Mouse (Mus musculus) ovary, postnatal 14 days (tissue): ENCODE data around the gene Col18a1.

ENCODE experiments used
- DNase-seq: peaks from one replicate; pipeline ENCODE4 v3.0.0; 2022; ENCODE audit warnings: low spot score

The Col18a1 gene

DNA sequence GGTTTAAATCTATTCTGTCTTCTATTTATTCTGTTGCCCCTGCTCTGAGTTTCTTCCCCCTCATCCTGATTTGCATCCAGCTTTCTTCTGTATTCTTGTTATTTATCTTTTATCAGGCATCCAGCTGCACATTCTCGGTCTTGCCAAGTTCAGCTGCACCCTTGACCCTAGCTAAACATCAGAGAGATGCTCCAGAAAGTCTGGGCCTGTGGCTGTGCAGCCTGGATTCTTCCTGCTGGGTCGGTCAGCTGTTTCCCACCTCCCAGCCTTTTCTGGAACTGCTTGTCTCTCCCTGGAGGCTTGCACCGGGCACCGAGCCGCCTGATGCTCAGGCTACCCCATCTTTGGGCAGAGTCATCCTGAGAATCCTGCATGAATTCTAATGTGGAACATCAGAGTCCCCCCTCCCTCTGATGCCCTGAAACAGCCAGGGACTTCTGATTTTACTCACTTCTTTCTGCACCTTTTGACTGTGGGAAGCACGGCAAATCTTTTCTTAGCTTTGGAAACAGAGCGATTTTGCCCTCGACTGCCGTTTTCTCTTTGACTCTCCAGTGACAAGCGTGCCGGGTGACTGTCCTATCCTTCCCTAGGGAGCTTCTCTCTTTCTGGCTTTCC, 103.8 kb downstream of the Col18a1 start:
- peak; percentile 33 for DNase-seq

DNA sequence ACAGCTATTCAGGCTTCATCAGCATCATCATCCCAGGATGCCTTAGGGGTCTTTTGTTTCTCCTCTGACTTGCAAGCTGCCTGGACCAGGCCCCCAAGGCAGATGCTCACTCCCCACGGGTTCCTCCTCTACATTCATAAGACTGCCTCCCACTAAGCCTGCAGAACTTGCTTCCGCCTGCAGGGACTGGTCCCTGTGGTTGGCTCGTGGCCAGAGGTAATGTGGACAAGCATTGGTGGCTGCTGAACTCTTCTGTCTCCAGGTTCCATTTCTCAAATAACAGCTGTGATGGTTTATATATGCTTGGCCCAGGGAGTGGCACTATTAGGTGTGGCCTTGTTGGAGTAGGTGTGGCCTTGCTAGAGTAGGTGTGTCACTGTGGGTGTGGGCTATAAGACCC, 104.9 kb downstream of the Col18a1 start:
- DNase-seq: no peak

DNA sequence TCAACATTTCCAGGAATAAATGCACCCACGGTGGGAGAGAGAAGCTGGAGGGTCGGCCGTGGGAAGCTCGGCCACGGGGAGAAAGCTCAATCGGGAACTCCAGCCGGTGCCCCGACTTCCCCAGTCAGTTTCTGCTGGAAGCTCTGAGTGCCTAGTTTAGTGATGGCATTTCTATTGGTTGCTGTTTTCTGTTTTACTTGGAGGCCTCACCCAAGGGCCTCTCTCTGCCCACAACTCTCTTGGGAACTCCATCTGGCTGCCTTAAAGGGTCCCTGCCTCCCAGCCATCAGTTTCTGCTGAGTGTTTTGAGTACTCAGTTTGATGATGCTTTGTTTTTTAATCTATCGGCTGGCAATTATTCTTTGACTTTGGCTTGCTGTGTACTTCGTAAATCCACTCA, 109.6 kb downstream of the Col18a1 start:
- DNase-seq: no peak

DNA sequence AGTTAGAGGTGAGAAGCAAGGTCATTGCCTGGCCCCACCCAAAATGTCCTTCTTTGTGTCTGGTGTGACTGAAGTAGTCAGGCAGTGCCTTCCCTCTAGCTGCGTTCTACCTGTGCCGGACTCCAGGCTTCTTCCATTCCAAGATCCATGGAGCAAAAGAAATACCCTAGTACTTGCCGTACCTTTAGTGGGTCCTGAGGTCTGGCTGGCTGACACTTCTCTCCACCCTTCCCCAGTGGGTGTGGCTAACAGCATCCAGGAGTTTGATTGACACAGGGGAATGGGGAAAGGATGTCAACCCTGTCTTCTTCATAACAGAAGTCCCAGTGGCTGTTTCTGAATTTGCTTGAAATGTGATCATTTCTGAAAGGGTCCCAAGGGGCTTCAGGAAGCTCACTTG, 117.7 kb downstream of the Col18a1 start:
- no peak for DNase-seq

- no peak for DNase-seq
Observed at GRCm38 (mm10) chr10:77048196-77048595, 118.2 kb downstream of the Col18a1 start.

- no peak for DNase-seq
Observed at GRCm38 (mm10) chr10:77038579-77039174, 127.7 kb downstream of the Col18a1 start.

GRCm38 (mm10) chr10:77035487-77035886, 130.9 kb downstream of the Col18a1 start:
- no peak for DNase-seq

DNA sequence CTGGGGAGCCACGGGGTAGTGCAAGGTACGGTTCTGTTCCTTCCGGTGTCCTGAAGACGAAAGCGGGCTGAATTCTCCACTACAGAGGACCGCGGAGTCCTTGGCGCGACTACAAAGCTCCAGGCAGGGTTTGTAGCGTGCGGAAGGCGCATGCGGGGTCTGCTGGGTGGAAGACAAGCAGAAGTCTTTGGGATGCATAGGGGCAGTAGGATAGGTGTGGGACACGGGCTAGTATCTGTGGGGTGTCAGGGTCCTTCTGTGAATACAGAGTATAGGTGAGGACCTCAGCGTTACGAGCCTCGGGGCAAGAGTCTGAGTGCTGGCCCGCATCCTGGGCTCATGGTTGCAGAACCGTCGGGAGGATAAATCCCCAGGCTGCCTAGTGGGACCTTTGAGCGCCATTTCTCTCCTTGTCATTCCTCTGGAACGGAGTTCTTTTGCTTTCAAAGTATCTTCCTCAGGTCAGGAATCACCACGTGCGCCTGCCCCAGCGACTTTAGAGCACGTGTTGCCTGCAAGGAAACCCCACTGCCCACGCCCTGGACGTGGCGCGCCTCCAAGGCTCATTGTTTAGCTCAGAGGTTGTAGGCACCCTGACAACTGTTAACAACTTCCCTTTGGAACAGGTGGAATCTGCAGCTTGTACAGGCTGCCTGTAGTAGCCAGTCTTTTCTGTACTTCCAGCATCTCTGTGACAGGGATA, 132.9 kb downstream of the Col18a1 start:
- DNase-seq: peak; percentile 60

DNA sequence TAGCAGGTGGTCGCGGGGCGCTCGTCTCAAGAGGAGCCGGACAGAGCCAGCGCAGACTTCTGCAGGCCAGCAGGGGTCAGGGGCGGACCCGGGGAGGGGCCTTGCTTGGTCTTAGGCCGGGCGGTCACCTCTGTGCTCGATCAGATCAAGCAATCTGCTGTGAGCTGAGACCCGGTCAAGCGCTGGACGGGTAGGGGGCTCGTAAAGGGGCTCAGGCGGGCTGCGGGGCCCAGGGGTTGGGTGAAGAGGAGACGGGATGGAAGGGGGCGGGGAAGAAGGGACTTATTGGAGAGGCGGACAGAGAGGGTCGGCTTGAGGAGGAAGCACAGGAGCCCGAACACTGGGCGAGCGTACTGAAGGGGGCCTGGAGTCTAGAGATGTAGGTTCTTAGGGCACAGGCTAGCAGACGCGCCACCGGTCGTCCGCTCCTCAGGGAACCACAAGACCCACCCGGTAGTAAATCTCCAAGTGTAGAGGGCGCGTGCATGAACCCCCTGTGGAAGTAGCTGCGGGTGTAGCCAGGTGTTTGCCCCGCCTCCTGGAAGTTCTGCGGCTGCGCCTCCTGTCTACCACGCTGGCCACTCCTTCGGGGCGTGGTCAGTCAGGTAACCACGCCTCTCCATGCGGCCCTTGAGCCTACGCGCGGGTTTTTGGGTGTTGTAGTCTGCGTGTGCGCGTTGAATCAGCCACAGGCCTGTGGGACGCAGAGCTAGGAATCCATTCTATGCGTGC, 133.6 kb downstream of the Col18a1 start:
- peak; percentile 87 for DNase-seq

- no peak for DNase-seq
Observed at GRCm38 (mm10) chr10:77031768-77032375, 134.5 kb downstream of the Col18a1 start, which contains the start of gene Slc19a1. Slc19a1 (plus strand) TSS chr10:77032241.

- DNase-seq: no peak
Observed at GRCm38 (mm10) chr10:77030666-77031065, 135.7 kb downstream of the Col18a1 start.

DNA sequence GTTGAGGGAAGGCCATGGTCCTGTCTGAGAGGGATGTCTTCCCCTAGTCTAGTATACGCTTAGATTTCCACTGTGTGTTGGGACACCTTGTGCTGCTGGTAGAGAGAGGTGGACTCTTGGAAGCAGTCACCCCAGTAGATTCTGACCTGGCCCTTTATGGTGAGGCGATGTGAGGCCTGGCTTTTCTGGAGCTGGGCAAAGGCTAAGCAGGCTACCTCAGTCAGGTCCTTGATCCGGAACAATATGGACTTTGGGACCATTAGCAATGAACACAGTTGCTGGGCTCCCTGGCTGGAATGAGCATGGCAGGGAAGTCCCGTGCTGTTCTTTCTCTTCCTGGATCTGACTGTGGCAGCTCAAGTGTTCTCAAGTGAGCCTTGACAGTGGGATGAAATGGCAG, 136.6 kb downstream of the Col18a1 start:
- DNase-seq: no peak

- DNase-seq: no peak
Observed at GRCm38 (mm10) chr10:77028782-77029296, 137.5 kb downstream of the Col18a1 start.

DNA sequence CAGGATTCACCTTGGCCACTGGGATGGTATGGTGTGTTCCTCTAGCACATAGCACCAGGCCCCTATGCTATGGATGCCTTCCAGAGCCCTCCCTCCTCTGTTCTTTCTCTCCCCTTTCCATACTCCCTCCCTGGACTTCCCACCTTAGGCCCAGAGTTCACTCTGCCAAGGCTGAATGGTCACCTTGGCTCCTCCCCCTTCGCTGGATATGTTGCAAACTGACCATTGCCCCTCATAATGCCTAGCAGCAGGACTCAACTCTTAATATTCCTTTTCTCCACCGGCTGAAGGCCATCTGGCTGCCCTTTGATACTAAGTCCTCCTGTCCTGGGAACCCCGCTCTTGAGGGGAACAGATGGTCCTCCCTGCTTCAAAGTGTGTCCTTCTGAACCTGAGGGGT, 139.4 kb downstream of the Col18a1 start:
- DNase-seq: no peak

DNA sequence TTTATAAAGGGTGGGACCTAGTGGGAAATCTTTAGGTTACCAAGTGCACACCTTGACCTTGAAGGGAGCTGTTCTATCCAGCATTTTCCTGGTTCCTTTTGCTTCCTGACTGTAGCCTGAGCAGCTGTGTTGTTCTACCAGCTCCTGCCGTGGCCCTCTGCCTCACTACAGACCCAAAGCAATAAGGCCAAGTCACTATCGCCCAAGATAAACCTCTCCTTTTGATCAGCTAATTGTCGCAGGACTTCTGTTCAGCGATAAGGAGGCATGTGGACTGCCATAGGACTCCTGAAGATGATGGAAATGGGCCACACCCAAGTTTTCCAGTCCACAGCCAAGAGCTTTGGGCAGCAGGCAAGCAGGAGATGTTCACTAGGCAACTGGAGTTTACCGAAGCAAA, 142.1 kb downstream of the Col18a1 start:
- DNase-seq: no peak

DNA sequence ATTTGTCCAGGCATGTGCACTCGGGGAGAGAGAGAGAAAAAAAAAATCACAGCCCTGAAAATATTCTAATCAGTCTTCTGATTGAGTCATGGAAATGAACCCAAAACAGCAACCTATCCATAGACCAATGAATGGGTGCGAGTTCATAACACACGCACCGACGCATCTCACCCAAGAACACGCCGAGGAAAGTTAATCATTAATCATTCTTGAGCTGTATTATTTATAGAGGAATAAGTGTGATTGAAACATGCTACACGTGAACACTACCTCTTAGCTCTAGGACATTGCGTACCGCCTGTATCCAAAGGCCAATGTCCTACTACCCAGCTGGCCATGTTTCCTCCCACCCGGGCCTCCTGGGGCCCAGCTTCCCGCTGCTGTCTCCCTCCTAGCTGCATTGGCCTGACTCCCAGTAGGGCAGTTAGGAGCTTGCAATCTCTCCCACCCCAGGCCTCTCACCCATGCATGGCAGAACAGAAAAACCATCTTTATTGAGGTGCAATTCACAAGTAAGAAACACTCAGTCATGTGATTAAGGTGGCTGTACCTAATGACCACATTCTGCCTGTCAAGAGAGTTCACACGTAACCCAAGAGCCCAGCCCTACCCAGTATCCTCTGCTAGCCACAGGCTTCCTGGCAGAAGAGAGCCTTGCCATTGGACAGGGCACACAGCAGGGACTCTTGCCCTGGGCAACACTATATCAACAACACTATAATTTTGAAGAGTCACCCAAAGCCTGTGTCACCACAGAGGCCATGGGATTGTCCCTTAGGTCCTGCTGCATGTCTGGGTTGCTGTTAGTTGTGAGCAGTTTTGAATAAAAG, 143.8 kb downstream of the Col18a1 start:
- no peak for DNase-seq

DNA sequence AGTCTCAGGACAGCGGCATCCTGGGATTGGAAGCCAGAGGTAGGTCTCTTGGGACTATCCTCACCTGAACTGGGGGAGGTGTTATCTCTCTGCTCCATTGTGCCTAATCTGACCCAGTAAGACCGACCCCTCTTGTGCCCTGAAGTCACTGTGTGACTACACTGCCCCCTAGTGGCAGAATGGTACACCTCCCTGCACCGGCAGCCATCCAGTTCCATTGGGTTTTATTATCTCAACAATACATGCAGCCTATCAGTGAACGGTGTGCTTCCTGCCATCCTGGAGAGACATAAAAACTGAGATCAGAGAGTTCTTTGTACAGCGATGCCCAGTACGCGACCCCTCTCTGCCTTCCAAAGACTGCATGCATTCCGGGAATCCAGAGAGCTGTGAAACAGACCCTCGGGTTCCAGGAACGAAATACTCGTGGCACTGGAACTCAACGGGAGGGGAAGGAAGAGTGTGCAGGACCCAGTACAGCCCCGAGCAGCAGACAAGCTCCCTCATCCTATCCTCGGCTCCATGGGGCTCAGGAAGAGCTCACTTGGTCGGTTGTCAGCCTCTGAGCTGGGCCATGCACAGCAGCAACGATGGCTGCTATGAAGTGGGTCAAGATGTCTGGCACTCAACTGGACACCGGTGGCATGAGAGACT, 144.8 kb downstream of the Col18a1 start:
- DNase-seq: peak; percentile 81

- no peak for DNase-seq
Observed at GRCm38 (mm10) chr10:77017662-77018061, 148.7 kb downstream of the Col18a1 start.

- no peak for DNase-seq
Observed at GRCm38 (mm10) chr10:77017061-77017460, 149.3 kb downstream of the Col18a1 start.

DNA sequence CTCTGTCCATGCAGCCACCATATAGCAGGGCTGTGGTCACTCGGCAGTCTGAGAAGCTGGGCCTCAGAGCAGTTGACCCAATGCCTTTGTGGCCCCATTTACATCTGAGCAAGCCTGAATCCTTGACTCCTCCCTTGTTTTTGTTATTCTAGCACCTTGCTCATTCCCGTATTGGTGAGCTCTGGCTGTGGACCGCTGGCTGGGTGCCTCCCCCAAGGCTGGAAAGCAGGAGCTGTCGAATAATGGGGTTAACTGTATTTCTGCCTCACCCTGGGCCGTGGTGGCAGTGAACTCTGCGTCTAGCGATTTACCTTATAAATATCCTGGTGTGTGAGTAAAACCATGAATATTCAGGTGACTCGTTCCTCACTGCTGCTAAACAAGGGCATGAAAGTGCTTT, 149.8 kb downstream of the Col18a1 start:
- DNase-seq: no peak

DNA sequence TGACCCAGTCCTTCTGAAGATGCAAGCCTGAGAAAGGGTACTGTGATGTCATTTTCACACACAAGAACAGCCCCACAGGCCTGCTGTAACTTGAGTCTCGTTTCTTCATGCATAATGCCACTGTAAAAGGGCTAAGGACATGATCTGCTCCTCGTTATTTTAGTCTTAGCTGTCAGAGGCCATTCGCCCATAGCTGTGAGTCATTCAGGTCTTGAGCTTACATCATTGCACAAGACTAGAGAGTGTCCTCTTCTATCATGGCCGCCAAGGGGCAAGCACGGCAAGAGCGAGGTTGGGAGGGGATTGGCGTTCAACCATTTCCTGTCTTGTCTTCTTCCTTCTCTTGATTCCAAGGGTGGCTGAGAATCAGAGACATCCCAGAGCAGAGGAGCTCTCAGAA, 150.3 kb downstream of the Col18a1 start:
- no peak for DNase-seq
